Mouse (Mus musculus) fibroblast of lung, adult 2 months (primary cell): ENCODE data around the gene Slc35c1.

Experiments
- DNase-seq: peaks from one replicate; pipeline ENCODE4 v3.0.0-alpha.2; 2011; ENCODE audit warnings: low read depth

Gene Slc35c1

DNA sequence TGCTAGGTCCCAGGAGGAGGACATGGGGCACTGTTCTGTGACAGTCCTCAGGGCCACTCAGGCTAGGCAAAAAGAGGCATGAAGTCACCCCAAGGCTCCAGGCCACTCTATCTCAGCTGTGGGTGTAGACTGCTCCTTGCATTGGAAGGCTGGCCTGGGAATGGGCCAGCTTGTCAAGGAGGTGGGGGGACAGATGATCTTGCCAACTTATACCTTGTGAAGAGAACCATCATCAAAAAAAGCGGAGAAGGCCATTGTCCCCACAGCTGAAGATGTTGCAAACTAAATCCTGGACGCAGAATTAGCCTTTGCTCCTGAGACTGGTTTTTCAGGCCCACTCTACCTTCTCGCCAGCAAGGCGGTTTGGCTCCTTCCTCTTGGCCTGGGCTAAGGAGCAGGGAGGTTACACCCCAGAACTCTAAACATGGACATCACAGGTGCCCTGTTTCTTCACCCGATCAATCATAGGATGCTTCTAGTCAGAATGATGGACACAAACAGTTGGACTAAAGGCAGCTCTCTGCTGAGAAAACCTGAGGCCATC is 56.5 kb downstream of the Slc35c1 start:
- no peak for DNase-seq
